Mouse (Mus musculus) MEL (cell line): ENCODE data around the gene Fbxo17.

Source experiments
- BHLHE40 ChIP-seq: IDR thresholded peaks from 2 replicates; pipeline ENCODE4 v1.6.1; 2012; ENCODE audit warnings: low read depth, mild to moderate bottlenecking, inconsistent platforms, low read length, improper control_type of control experiment, borderline replicate concordance
- CTCF ChIP-seq, 3 experiments: IDR thresholded peaks in 2 of 3; conservative IDR thresholded peaks in 1 of 3; 2 replicates each; pipeline ENCODE4 v1.5.1; 2011 to 2012; ENCODE audit warnings: low read length in 3 of 3, low read depth in 2 of 3, mild to moderate bottlenecking in 2 of 3, improper control_type of control experiment in 1 of 3, inconsistent platforms in 1 of 3, mixed read lengths in 1 of 3, moderate library complexity in 1 of 3; ENCODE audit not compliant: control insufficient read depth in 1 of 3, insufficient read depth in 1 of 3, poor library complexity in 1 of 3, severe bottlenecking in 1 of 3
- E2F4 ChIP-seq: IDR thresholded peaks from 2 replicates; pipeline ENCODE4 v1.6.1; 2011; ENCODE audit warnings: low read depth, low read length, improper control_type of control experiment, borderline replicate concordance
- EP300 ChIP-seq, 2 experiments: IDR thresholded peaks; 2 replicates each; pipeline ENCODE4 v1.6.1; 2011; ENCODE audit warnings: improper control_type of control experiment in 2 of 2, low read length in 2 of 2, low read depth in 1 of 2, mild to moderate bottlenecking in 1 of 2
- ETS1 ChIP-seq: IDR thresholded peaks from 2 replicates; pipeline ENCODE4 v1.6.1; 2012; ENCODE audit warnings: low read depth, mild to moderate bottlenecking, inconsistent platforms, low read length, improper control_type of control experiment, moderate library complexity
- HCFC1 ChIP-seq: IDR thresholded peaks from 2 replicates; pipeline ENCODE4 v1.6.1; 2012; ENCODE audit warnings: low read depth, mild to moderate bottlenecking, inconsistent platforms, low read length, improper control_type of control experiment, moderate library complexity
- NRF1 ChIP-seq: IDR thresholded peaks from 2 replicates; pipeline ENCODE4 v1.6.1; 2014; ENCODE audit warnings: low read depth, mild to moderate bottlenecking, inconsistent platforms, low read length, improper control_type of control experiment, moderate library complexity; ENCODE audit not compliant: poor library complexity, insufficient read depth, severe bottlenecking
- POLR2A ChIP-seq, 2 experiments: IDR thresholded peaks; 2 replicates each; pipeline ENCODE4 v1.6.1; 2011 to 2012; ENCODE audit warnings: low read length in 2 of 2, mild to moderate bottlenecking in 2 of 2, control low read depth in 1 of 2, improper control_type of control experiment in 1 of 2, low read depth in 1 of 2, moderate library complexity in 1 of 2; ENCODE audit not compliant: control insufficient read depth in 1 of 2, insufficient read depth in 1 of 2, poor library complexity in 1 of 2
- POLR2AphosphoS2 ChIP-seq: IDR thresholded peaks from 2 replicates; pipeline ENCODE4 v1.6.1; 2011; ENCODE audit warnings: low read length, improper control_type of control experiment
- TBP ChIP-seq: IDR thresholded peaks from 2 replicates; pipeline ENCODE4 v1.8.0; 2011; ENCODE audit warnings: low read depth, low read length, improper control_type of control experiment
- UBTF ChIP-seq: IDR thresholded peaks from 2 replicates; pipeline ENCODE4 v1.6.1; 2012; ENCODE audit warnings: low read depth, mild to moderate bottlenecking, inconsistent platforms, low read length, improper control_type of control experiment, moderate library complexity, borderline replicate concordance; ENCODE audit not compliant: insufficient read depth
- USF2 ChIP-seq, 2 experiments: IDR thresholded peaks; 2 replicates each; pipeline ENCODE4 v1.6.1; 2011 to 2012; ENCODE audit warnings: improper control_type of control experiment in 2 of 2, low read length in 2 of 2, borderline replicate concordance in 1 of 2, inconsistent platforms in 1 of 2, low read depth in 1 of 2, mild to moderate bottlenecking in 1 of 2; ENCODE audit not compliant: insufficient read depth in 1 of 2
- ZKSCAN1 ChIP-seq: IDR thresholded peaks from 2 replicates; pipeline ENCODE4 v1.6.1; 2012; ENCODE audit warnings: low read depth, mild to moderate bottlenecking, inconsistent platforms, low read length, improper control_type of control experiment, moderate library complexity
- ZNF384 ChIP-seq: IDR thresholded peaks from 2 replicates; pipeline ENCODE4 v1.6.1; 2012; ENCODE audit warnings: low read depth, mild to moderate bottlenecking, inconsistent platforms, low read length, improper control_type of control experiment

GRCm38 (mm10) chr7:28780067-28780658 lies 63.6 kb downstream of the Fbxo17 start:
- no peak for TF ChIP-seq POLR2A (IDR thresholded peaks at IDR 0.05; ENCODE audit: control insufficient read depth in 1 of 2, insufficient read depth in 1 of 2, low read depth in 1 of 2, low read length in 2 of 2, poor library complexity in 1 of 2)
- TF ChIP-seq CTCF (IDR thresholded peaks at IDR 0.05 in 2 of 3, conservative IDR thresholded peaks at IDR 0.05 in 1 of 3; ENCODE audit: control insufficient read depth in 1 of 3, insufficient read depth in 1 of 3, low read depth in 2 of 3, low read length in 3 of 3, poor library complexity in 1 of 3, severe bottlenecking in 1 of 3) = peak; percentile 74 to 90 (median 76)
- no peak for TF ChIP-seq BHLHE40
- peak; percentile 59 for TF ChIP-seq ZNF384
- TF ChIP-seq POLR2AphosphoS2 = no peak
- no peak for TF ChIP-seq UBTF
- peak; percentile 41; the same call in 1 of the 2 replicates for TF ChIP-seq ETS1
- TF ChIP-seq TBP = peak; percentile 62; the same call in 1 of the 2 replicates
- no peak for TF ChIP-seq ZKSCAN1
- TF ChIP-seq NRF1 = no peak
- no peak for TF ChIP-seq HCFC1
- no peak for TF ChIP-seq E2F4
- no peak for TF ChIP-seq EP300 (IDR thresholded peaks at IDR 0.05; ENCODE audit: low read depth in 1 of 2, low read length in 2 of 2)
- TF ChIP-seq USF2 (IDR thresholded peaks at IDR 0.05; ENCODE audit: borderline replicate concordance in 1 of 2, insufficient read depth in 1 of 2, low read depth in 1 of 2, low read length in 2 of 2) = no peak
